9 mouse cellular contexts compared by ENCODE assay signal in the genomic region with DNA sequence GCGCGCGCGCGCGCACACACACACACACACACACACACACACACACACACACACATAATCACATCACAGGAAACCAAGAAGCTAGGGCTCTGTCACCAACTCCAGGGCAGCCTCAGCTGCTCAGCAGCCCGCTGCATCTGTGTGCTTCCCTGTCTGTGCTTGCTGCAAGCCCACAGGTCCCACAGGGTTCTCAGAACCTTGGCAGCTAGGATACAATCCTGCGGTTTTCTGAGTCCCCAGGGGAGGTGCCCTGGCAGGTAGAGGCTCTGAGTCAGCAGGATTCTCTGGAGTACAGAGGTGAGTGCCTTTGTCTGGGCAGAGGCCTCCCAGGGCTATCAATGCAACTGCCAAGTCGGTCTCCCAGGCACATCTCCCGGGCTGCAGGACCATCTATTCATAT. TPM values are rescaled to one million over a fixed set of nuclear protein-coding genes. Genes with fewer than 3 reads are reported as not detected.
DNase-seq lines count a peak whose midpoint lies in the region; ATAC-seq and TF ChIP-seq lines count a peak whose summit lies in the region.
"Had no signal": no experiment of that assay in that cellular context is flagged by ENCODE, and none has a peak within 500 bp of the region (broad histone marks: within the 10 kb centered on the region; RNA-seq: fewer than 3 reads in every experiment).

No protein-coding gene starts in this region.

- WGBS in kidney, embryonic 15.5 days = 50% methylated on average over 10 of the region's 10 CpGs
- 59% methylated on average over 10 of the region's 10 CpGs for WGBS in intestine, postnatal 0 days
- WGBS in midbrain, embryonic 15.5 days = 35% methylated on average over 10 of the region's 10 CpGs

- H3K27me3 ChIP-seq in kidney, embryonic 15.5 days = 0 out of 2 replicates have a peak, but pooled peaks cover 6% of the 10 kb centered on the region
- H3K27me3 ChIP-seq in Patski = no peaks in the 10 kb centered on the region
- no peaks in the 10 kb centered on the region for H3K27me3 ChIP-seq in intestine, postnatal 0 days (replicated peaks; ENCODE audit: control insufficient read depth, insufficient read depth, low read length)
- peaks cover under 1% of the 10 kb centered on the region; the same call in 1 of the 2 replicates for H3K27me3 ChIP-seq in midbrain, embryonic 15.5 days (replicated peaks)

- peaks cover 16% of the 10 kb centered on the region; the same call in 1 of the 2 replicates for H3K4me1 ChIP-seq in kidney, embryonic 15.5 days
- H3K4me1 ChIP-seq in intestine, postnatal 0 days (replicated peaks; ENCODE audit: control insufficient read depth, insufficient read depth, low read length) = 0 out of 2 replicates have a peak, but pooled peaks cover 3% of the 10 kb centered on the region
- peaks cover 14% of the 10 kb centered on the region for H3K4me1 ChIP-seq in midbrain, embryonic 15.5 days

- POLR2A ChIA-PET in Patski (lab: Charles Lee) = interaction anchor here (2.0 kb wide), 1 partner anchor 46 kb away, joined by 4 read pairs; no protein-coding TSS in a partner anchor

- H3K9ac ChIP-seq in kidney, embryonic 15.5 days = no peak overlapping the region
- H3K9ac ChIP-seq in intestine, postnatal 0 days (ENCODE audit: low read depth, low read length) = no peak overlapping the region
- no peak overlapping the region for H3K9ac ChIP-seq in midbrain, embryonic 15.5 days
- H3K9ac ChIP-seq: embryonic facial prominence, embryonic 12.5 days had no signal

- no peak overlapping the region for H3K27ac ChIP-seq in kidney, embryonic 15.5 days
- H3K27ac ChIP-seq in intestine, postnatal 0 days (ENCODE audit: low read depth, low read length) = no peak overlapping the region
- 0 out of 2 replicates have a peak overlapping the region, but pooled peaks have one; percentile 31 for H3K27ac ChIP-seq in midbrain, embryonic 15.5 days
- H3K27ac ChIP-seq: embryonic facial prominence, embryonic 12.5 days had no signal

- TF ChIP-seq CTCF in Patski (IDR thresholded peaks at IDR 0.05) = no peak
- no peak for TF ChIP-seq CTCF in intestine, postnatal 0 days (IDR thresholded peaks at IDR 0.05; ENCODE audit: low read depth)

- DNase-seq in kidney, adult 9 months = peak; percentile 67
- peak; percentile 98 for DNase-seq in Patski (ENCODE audit: low read depth, low spot score)
- DNase-seq in layer of hippocampus, adult 9-10 months (ENCODE audit: low spot score) = no peak
- DNase-seq in spleen, postnatal 14 days (ENCODE audit: low spot score in 2 of 2) = no peak

- no peak for ATAC-seq in kidney, embryonic 15.5 days (replicated peaks; ENCODE audit: low FRiP score)
- ATAC-seq in Patski = peak; percentile 93
- peak; percentile 53 for ATAC-seq in intestine, postnatal 0 days
- 0 out of 2 replicates have a peak, but pooled peaks have one; percentile 33 for ATAC-seq in midbrain, embryonic 15.5 days (replicated peaks)
- ATAC-seq in megakaryocyte-erythroid progenitor cell, adult 5-6 weeks (replicated peaks; ENCODE audit: low FRiP score, low TSS enrichment, poor library complexity, severe bottlenecking) = no peak

- CTCF ChIA-PET in Patski (lab: Charles Lee) = interaction anchor here (1.0 to 1.2 kb wide), 2 partner anchors 13 to 62 kb away, joined by 3 read pairs; no protein-coding TSS in a partner anchor

- H3K9me3 ChIP-seq in kidney, embryonic 15.5 days (replicated peaks) = no peaks in the 10 kb centered on the region
- H3K9me3 ChIP-seq in intestine, postnatal 0 days (ENCODE audit: control insufficient read depth) = no peaks in the 10 kb centered on the region
- H3K9me3 ChIP-seq in midbrain, embryonic 15.5 days = no peaks in the 10 kb centered on the region
- H3K9me3 ChIP-seq: embryonic facial prominence, embryonic 12.5 days had no signal

- no peak overlapping the region for H3K4me2 ChIP-seq in kidney, embryonic 15.5 days
- no peak overlapping the region for H3K4me2 ChIP-seq in intestine, postnatal 0 days (replicated peaks; ENCODE audit: low read depth)
- H3K4me2 ChIP-seq in midbrain, embryonic 15.5 days = no peak overlapping the region
- H3K4me2 ChIP-seq: embryonic facial prominence, embryonic 12.5 days had no signal

- in situ Hi-C loops in Patski (cut with MboI; ENCODE audit: low pct_unique_long_range_greater_than_20kb) = no loop called here

- no peaks in the 10 kb centered on the region for H3K36me3 ChIP-seq in kidney, embryonic 15.5 days
- no peaks in the 10 kb centered on the region for H3K36me3 ChIP-seq in intestine, postnatal 0 days (ENCODE audit: control insufficient read depth, insufficient read depth)
- no peaks in the 10 kb centered on the region for H3K36me3 ChIP-seq in midbrain, embryonic 15.5 days (replicated peaks)
- H3K36me3 ChIP-seq: embryonic facial prominence, embryonic 12.5 days had no signal

- H3K4me3 ChIP-seq in kidney, embryonic 15.5 days (replicated peaks) = no peak overlapping the region
- H3K4me3 ChIP-seq in intestine, postnatal 0 days (ENCODE audit: low read depth, low read length) = no peak overlapping the region
- H3K4me3 ChIP-seq in midbrain, embryonic 15.5 days = no peak overlapping the region
- H3K4me3 ChIP-seq: embryonic facial prominence, embryonic 12.5 days had no signal

RNA-seq across cellular contexts. Expression of a gene that starts 7.3 kb away (rescaled TPM):
- polyA plus RNA-seq in kidney, embryonic 15.5 days (2015; fragmentation: Nextera tagmentation; extraction: Ambion mirVana) = 0.05 and 0.13 TPM in 2 replicates
- polyA plus RNA-seq in Patski (2021) = 5.0 TPM
- 0.68 and 0.86 TPM in 2 replicates for polyA plus RNA-seq in intestine, postnatal 0 days (2015; fragmentation: Nextera tagmentation; extraction: Ambion mirVana)
- 4.8 and 5.3 TPM in 2 replicates for polyA plus RNA-seq in midbrain, embryonic 15.5 days (2015; fragmentation: Nextera tagmentation; extraction: Ambion mirVana)
- not detected in 2 replicates for total RNA-seq in megakaryocyte-erythroid progenitor cell, adult 5-6 weeks (2014; fragmentation: Nextera tagmentation)
- not detected in 2 replicates for total RNA-seq in megakaryocyte-erythroid progenitor cell, adult 5-6 weeks (2017)

Comparison
In these comparisons a context has a peak if more than half of its experiments do, and no peak if none do; other contexts are left out.
1. DNase-seq: peak in kidney, adult 9 months (single experiment) and Patski (single experiment); none in layer of hippocampus, adult 9-10 months (single experiment) and spleen, postnatal 14 days (0 of 2).
2. ATAC-seq: peak in Patski (single experiment), intestine, postnatal 0 days (single experiment) and midbrain, embryonic 15.5 days (single experiment); none in kidney, embryonic 15.5 days (single experiment) and megakaryocyte-erythroid progenitor cell, adult 5-6 weeks (single experiment).